Mouse (Mus musculus) megakaryocyte, embryonic 14.5 days (primary cell): Measurements from ENCODE around the gene Thtpa. TPM values are rescaled to one million over a fixed set of nuclear protein-coding genes. Genes with fewer than 3 reads are reported as not detected.
A peak's percentile ranks its signal among the peaks of the same experiment; 100 is the strongest.

Source experiments
- H3K27me3 ChIP-seq: replicated peaks from 2 replicates; pipeline ENCODE3; 2012; ENCODE audit warnings: inconsistent platforms
- H3K36me3 ChIP-seq: replicated peaks from 2 replicates; pipeline ENCODE3; 2012; ENCODE audit warnings: low read length, inconsistent platforms, mixed read lengths
- H3K4me1 ChIP-seq: 2 replicates; pipeline ENCODE4 v1.6.1; 2012; ENCODE audit warnings: inconsistent platforms
- H3K4me3 ChIP-seq: replicated peaks from 2 replicates; pipeline ENCODE3; 2012; ENCODE audit warnings: moderate library complexity, mild to moderate bottlenecking, inconsistent platforms
- H3K9me3 ChIP-seq: 2 replicates; pipeline ENCODE4 v1.6.1; 2012; ENCODE audit warnings: inconsistent platforms
- FLI1 ChIP-seq: IDR thresholded peaks from 2 replicates; pipeline ENCODE4 v1.6.1; 2012; ENCODE audit warnings: low read length, inconsistent platforms, mixed read lengths
- GATA1 ChIP-seq: IDR thresholded peaks from 3 replicates; pipeline ENCODE4 v1.6.1; 2012; ENCODE audit warnings: mixed read lengths, low read length, inconsistent platforms, borderline replicate concordance
- polyA plus RNA-seq: library from polyadenylated mRNA; stranded (reverse); fragments of >175 nt; gene quantifications from 2 replicates; pipeline ENCODE4 v1.2.3, GENCODE M21; 2012; ENCODE audit warnings: low replicate concordance; ENCODE audit not compliant: insufficient read depth

The Thtpa gene
- polyA plus RNA-seq, 1 experiment, result 2.4 TPM

DNA sequence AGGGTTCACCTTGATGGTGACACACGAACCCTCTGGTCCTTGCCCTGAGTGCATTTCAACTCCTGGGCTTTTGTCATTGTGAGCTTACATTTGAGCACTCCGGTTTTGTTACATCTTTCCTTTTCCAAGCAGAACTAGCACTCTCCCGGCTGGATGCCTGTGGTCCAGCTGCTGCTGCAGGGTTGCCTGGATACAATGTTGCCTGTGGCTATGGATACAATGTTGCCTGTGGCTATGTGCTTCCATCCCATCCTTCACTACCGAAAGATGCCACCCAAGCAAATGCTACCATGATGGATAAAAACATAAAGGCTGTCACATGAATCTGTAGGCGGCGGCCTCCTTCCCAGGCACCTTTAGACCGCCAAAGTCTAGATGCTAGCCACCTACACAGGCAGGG is 31.9 kb downstream of the Thtpa start:
- Histone ChIP-seq H3K36me3 (no peaks in the 10 kb centered on the region), H3K9me3 (peaks cover 6% of the 10 kb centered on the region), H3K4me3 (no peak overlapping the region), H3K4me1 (peaks cover 17% of the 10 kb centered on the region), H3K27me3 (peaks cover 73% of the 10 kb centered on the region)
- no peak for TF ChIP-seq GATA1
- no peak for TF ChIP-seq FLI1

DNA sequence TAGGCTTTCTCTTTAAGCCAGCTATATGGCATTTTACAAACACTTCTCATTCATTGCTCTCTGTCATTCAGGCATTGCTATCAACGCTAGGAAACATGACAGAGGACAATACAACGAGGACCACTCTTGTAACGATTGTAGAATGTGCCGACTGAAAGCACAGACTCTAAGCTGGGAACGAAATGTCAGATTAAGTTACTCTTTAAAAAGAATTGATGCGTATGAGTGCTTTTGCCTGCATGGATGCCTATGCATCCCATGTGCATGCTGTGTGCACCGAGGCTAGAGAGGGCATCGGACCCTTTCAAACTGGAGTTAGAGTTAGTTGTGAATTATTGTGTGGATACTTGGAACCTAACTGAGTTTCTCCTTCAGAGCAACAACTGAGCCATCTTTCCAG is 41.1 kb downstream of the Thtpa start:
- Histone ChIP-seq H3K9me3 (peaks cover 15% of the 10 kb centered on the region; the same call in 1 of the 2 replicates), H3K4me1 (peaks cover 13% of the 10 kb centered on the region), H3K4me3 (no peak overlapping the region), H3K27me3 (peaks cover 38% of the 10 kb centered on the region), H3K36me3 (no peaks in the 10 kb centered on the region)
- TF ChIP-seq GATA1, result no peak
- no peak for TF ChIP-seq FLI1

GRCm38 (mm10) chr14:55139313-55139712 is 44.7 kb downstream of the Thtpa start:
- H3K36me3 ChIP-seq, result no peaks in the 10 kb centered on the region
- no peak overlapping the region for H3K4me3 ChIP-seq
- peaks cover 26% of the 10 kb centered on the region for H3K4me1 ChIP-seq
- peaks cover 38% of the 10 kb centered on the region for H3K27me3 ChIP-seq
- TF ChIP-seq FLI1, result no peak
- no peak for TF ChIP-seq GATA1
- H3K9me3 ChIP-seq, result no peaks in the 10 kb centered on the region

GRCm38 (mm10) chr14:55146324-55146723 is 51.7 kb downstream of the Thtpa start:
- H3K27me3 ChIP-seq, result peaks cover 22% of the 10 kb centered on the region
- no peaks in the 10 kb centered on the region for H3K9me3 ChIP-seq
- TF ChIP-seq FLI1 (no peak), GATA1 (no peak)
- H3K36me3 ChIP-seq, result no peaks in the 10 kb centered on the region
- H3K4me3 ChIP-seq, result no peak overlapping the region
- peaks cover 61% of the 10 kb centered on the region for H3K4me1 ChIP-seq

DNA sequence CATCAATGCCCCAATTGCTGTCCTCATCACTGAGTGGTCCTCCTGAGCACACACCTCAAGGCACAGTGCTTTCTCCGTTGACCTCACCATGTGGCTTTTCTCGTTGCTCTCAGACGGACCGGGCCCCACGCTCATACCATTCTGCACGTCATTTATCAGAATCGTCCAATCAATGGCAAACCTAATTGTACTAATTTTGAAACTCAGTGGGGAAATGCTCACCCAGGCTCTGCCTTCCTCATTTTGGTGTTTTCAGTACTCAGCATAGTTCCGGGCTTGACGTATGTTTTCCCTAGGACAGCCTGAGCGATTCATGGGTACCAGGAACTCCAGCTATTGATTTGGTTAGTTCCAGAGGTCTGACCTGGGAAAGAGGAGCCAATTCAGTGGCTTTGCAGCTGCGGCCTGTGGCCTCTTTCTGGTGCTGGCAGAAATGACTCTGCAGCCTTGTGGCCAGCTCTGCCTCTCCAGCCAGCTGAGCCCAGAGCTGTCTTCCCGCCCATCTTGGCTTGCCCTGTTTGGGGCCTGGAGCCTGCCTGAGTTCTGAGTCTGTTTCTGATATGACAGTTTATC is 52.3 kb downstream of the Thtpa start:
- Histone ChIP-seq H3K4me3 (peak overlapping the region; percentile 24), H3K36me3 (no peaks in the 10 kb centered on the region), H3K4me1 (peaks cover 63% of the 10 kb centered on the region), H3K27me3 (peaks cover 22% of the 10 kb centered on the region), H3K9me3 (no peaks in the 10 kb centered on the region)
- TF ChIP-seq FLI1 (no peak), GATA1 (no peak)

- Histone ChIP-seq H3K4me3 (no peak overlapping the region), H3K9me3 (no peaks in the 10 kb centered on the region), H3K4me1 (peaks cover 74% of the 10 kb centered on the region), H3K27me3 (peaks cover 15% of the 10 kb centered on the region), H3K36me3 (no peaks in the 10 kb centered on the region)
- TF ChIP-seq GATA1 (no peak), FLI1 (no peak)
Observed at GRCm38 (mm10) chr14:55148363-55148915, 53.9 kb downstream of the Thtpa start.

Other genes starting within 250 kb of the Thtpa start
- gene Homez, start 223.8 kb upstream of the Thtpa start, polyA plus RNA-seq, result 1.6 and 2.1 TPM in 2 replicates
- gene Ppp1r3e, start 217.2 kb upstream of the Thtpa start, polyA plus RNA-seq, result 1.7 and 2.8 TPM in 2 replicates
- gene Bcl2l2, start 211.4 kb upstream of the Thtpa start, polyA plus RNA-seq, result 15.0 and 39.5 TPM in 2 replicates
- gene Gm20521, start 211.3 kb upstream of the Thtpa start, polyA plus RNA-seq, result 1.6 TPM in 1 of 2 replicates, not detected in the other
- gene Pabpn1, start 202.3 kb upstream of the Thtpa start, polyA plus RNA-seq, result 94.8 and 258 TPM in 2 replicates
- 0.93 and 1.1 TPM in 2 replicates for gene Slc22a17, start 181.7 kb upstream of the Thtpa start, polyA plus RNA-seq
- not detected in 2 replicates for gene Efs, start 168.7 kb upstream of the Thtpa start, polyA plus RNA-seq
- gene Il25, start 162.1 kb upstream of the Thtpa start, polyA plus RNA-seq, result not detected in 2 replicates
- gene Cmtm5, start 158.5 kb upstream of the Thtpa start, polyA plus RNA-seq, result not detected in 2 replicates
- gene Myh6, start 127.9 kb upstream of the Thtpa start, polyA plus RNA-seq, result not detected in 2 replicates
- not detected in 2 replicates for gene Gm17428, start 117.9 kb upstream of the Thtpa start, polyA plus RNA-seq
- gene Myh7, start 100.2 kb upstream of the Thtpa start, polyA plus RNA-seq, result not detected in 2 replicates
- 6.0 and 37.4 TPM in 2 replicates for gene Ngdn, start 79.3 kb upstream of the Thtpa start, polyA plus RNA-seq
- gene Zfhx2, start 2.5 kb upstream of the Thtpa start, polyA plus RNA-seq, result 10.0 and 16.4 TPM in 2 replicates
- 8.5 and 13.4 TPM in 2 replicates for gene Ap1g2, start 11.8 kb downstream of the Thtpa start, polyA plus RNA-seq
- gene Jph4, start 22.2 kb downstream of the Thtpa start, polyA plus RNA-seq, result 0.21 and 1.4 TPM in 2 replicates
- gene Dhrs2, start 127.2 kb downstream of the Thtpa start, polyA plus RNA-seq, result not detected in 2 replicates